Mouse (Mus musculus): Measurements from ENCODE around the gene Itga4. TPM values are rescaled to one million over a fixed set of nuclear protein-coding genes. Genes with fewer than 3 reads are reported as not detected.

The Itga4 gene
- total RNA-seq, 4 experiments from 2014 or later, result 8.1 to 10.3 (median 8.9) TPM

Other genes with a start within 250 kb of the Itga4 start
- gene Neurod1, start 201.3 kb downstream of the Itga4 start, total RNA-seq (2022), result 10 to 100 TPM in 3 of 4 experiments, 1 to 10 TPM in 1; 9.8 to 13.3 (median 11.2) TPM
- gene Cerkl, start 201.4 kb downstream of the Itga4 start, total RNA-seq (2022), result 1 to 10 TPM; 2.5 to 7.1 (median 4.8) TPM